Mouse (Mus musculus): Measurements from ENCODE around the gene Kcnh7. TPM values are rescaled to one million over a fixed set of nuclear protein-coding genes. Genes with fewer than 3 reads are reported as not detected.
A peak's percentile ranks its signal among the peaks of the same experiment; 100 is the strongest.

The Kcnh7 gene
- polyA plus RNA-seq, 1 experiment = 7.5 TPM

DNA sequence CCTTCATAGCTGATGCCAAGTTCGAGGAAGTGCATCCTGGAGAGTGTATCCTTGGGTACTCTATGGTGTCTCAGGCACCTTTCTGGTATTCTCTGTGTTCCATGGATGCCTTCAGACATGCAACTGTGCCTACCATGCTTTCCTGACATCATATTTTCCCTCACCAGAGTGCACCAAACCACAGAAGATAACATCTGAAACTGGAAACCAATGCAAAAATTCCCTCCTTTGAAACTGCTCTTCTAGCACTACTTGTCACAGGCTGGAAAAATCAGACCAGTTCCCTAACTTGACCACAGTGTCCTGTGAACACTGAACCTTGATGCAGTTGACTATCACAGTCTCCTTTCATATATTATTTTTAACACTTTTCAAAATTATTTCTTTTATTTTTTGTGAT, 474.5 kb downstream of the Kcnh7 start:
- no peak for DNase-seq (ENCODE audit: low read depth)
- no peak for TF ChIP-seq POLR2A (IDR thresholded peaks at IDR 0.05; ENCODE audit: borderline replicate concordance, extremely low read depth, insufficient read depth, insufficient read length, poor library complexity, severe bottlenecking)
- no peak for TF ChIP-seq CTCF (IDR thresholded peaks at IDR 0.05; ENCODE audit: borderline replicate concordance, extremely low read depth, insufficient read depth, insufficient read length)

DNA sequence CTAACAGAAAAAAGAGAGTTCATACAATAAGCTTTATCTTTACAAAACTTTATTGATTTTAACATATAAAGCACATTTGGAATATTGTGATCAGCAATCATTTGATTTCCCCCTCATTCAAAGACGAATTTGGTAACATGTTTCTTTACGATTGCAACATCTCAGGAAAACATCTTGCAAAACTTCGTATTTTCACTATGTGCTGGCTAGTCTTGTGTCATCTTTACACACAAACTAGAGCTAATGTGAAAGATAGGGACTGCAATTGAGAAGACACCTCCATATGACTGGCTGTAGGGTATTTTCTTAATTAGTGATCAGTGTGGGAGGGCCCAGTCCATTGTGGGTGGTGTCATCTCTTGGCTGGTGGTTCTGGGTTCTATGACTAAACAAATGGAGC, 477.8 kb downstream of the Kcnh7 start:
- no peak for DNase-seq (ENCODE audit: low read depth)

DNA sequence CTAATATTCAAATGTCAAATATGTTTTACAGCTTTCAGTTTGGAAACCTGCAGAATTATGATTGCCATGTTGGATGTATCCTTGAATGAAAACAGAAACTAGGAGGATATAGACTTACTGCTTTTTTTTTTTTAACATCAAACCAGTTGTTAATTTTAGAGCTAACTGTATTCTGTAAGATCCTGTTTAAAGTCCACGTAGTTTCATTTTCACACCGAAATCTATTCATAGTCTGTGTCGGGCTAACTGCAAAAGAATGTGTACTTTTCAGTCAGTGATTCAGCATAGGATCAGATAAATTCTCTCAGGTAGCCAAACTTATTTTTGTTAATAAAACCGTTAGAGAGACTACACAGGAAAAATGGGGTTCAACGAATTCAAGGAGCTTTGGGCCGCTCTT, 498.2 kb downstream of the Kcnh7 start:
- no peak for TF ChIP-seq POLR2A (IDR thresholded peaks at IDR 0.05; ENCODE audit: borderline replicate concordance, extremely low read depth, insufficient read depth, insufficient read length, poor library complexity, severe bottlenecking)
- TF ChIP-seq CTCF (IDR thresholded peaks at IDR 0.05; ENCODE audit: borderline replicate concordance, extremely low read depth, insufficient read depth, insufficient read length) = no peak
- no peak for DNase-seq (ENCODE audit: low read depth)

More for the DNA sequence above, 477.8 kb downstream of the Kcnh7 start:
- no peak for TF ChIP-seq CTCF (IDR thresholded peaks at IDR 0.05; ENCODE audit: borderline replicate concordance, extremely low read depth, insufficient read depth, insufficient read length)
- TF ChIP-seq POLR2A (IDR thresholded peaks at IDR 0.05; ENCODE audit: borderline replicate concordance, extremely low read depth, insufficient read depth, insufficient read length, poor library complexity, severe bottlenecking) = no peak

DNA sequence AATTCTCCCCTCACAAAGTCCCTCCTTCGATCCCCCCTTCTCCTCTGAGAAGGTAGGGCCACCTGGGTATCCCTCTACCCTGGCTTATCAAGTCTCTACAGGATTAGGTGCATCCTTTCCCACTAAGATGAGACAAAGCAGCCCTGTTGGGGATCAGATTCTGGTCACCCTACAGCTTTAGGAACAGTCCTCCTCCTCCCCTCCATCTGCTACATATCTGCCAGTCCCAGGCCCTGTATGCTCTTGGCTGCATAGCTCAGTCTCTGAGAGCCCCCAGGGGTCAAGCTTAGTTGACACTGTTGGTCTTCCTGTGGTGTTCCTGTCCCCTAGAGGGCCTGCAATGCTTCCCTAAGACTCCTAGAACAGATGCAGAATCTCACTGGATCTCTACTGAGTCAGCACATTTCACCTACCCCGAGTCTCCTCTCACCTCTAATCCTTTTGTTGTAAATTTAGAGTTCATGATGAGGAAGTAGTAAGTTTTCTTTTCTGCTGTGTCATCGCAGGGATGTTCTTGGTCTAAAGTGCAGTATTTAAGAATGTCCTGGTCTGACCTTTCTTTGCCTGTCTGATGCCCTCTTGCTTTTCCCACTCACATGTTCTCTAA, 499.0 kb downstream of the Kcnh7 start:
- DNase-seq (ENCODE audit: low read depth) = no peak
- no peak for TF ChIP-seq POLR2A (IDR thresholded peaks at IDR 0.05; ENCODE audit: borderline replicate concordance, extremely low read depth, insufficient read depth, insufficient read length, poor library complexity, severe bottlenecking)
- no peak for TF ChIP-seq CTCF (IDR thresholded peaks at IDR 0.05; ENCODE audit: borderline replicate concordance, extremely low read depth, insufficient read depth, insufficient read length)

DNA sequence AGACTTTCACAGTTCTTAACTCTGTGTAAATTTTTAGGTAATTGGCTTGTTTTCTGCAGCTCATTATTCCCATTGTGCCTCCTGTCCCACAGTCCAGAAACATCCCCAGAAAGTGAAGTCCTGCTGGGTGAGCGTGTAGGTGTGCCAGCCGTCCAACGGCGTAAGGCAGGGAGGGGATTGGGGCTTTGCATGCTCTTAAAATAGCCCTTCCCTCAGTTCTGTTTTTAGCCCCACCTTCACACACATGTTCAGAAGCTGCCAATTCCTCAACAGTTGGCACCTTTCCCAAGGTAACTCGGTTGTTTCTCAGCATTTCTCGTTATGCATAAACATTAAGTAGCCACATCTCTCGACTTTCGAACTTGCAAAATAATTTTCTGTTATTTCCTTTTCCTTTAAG, 502.4 kb downstream of the Kcnh7 start:
- TF ChIP-seq POLR2A (IDR thresholded peaks at IDR 0.05; ENCODE audit: borderline replicate concordance, extremely low read depth, insufficient read depth, insufficient read length, poor library complexity, severe bottlenecking) (no peak), CTCF (IDR thresholded peaks at IDR 0.05; ENCODE audit: borderline replicate concordance, extremely low read depth, insufficient read depth, insufficient read length) (no peak)
- DNase-seq (ENCODE audit: low read depth) = peak; percentile 58

DNA sequence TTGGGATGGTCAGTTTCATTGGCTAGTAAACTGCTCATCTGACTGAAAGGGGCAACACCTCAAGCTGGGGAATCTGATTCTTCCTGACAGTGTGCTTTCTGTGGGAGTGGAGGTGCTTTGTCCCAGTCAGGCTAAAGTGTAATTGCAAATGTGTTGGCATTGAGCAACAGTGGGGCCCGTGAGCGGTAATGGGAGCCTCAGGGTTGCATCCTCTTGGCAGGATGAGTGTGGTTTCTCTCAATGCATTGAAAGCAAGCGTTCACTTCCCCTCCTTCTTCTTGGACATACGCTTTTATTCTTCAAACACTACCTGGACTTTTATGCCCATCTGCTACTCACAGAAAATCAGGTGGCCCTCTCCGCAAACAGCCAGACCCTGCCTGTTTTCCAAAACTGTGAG, 511.3 kb downstream of the Kcnh7 start:
- TF ChIP-seq POLR2A (IDR thresholded peaks at IDR 0.05; ENCODE audit: borderline replicate concordance, extremely low read depth, insufficient read depth, insufficient read length, poor library complexity, severe bottlenecking) (no peak), CTCF (IDR thresholded peaks at IDR 0.05; ENCODE audit: borderline replicate concordance, extremely low read depth, insufficient read depth, insufficient read length) (no peak)
- no peak for DNase-seq (ENCODE audit: low read depth)

DNA sequence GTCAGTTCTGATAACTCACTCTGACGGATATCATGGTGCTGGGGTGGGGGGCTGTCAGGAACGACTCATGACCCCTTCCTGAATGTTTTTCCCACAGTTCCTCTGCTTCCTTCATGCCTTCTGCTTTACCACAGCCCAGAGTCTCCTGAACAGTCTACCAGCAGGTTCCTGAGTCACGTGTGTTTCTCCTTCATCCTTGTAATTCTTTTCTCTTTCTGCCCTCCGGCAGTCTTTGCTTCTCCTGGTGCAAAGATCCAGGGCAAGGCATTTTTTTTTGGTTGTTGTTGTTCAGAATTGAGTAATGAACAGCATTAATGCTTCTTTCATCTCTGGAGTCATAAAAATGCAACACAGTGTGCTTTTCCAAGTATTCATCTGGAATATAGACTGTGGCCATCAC, 513.3 kb downstream of the Kcnh7 start:
- no peak for DNase-seq (ENCODE audit: low read depth)
- TF ChIP-seq CTCF (IDR thresholded peaks at IDR 0.05; ENCODE audit: borderline replicate concordance, extremely low read depth, insufficient read depth, insufficient read length) (no peak), POLR2A (IDR thresholded peaks at IDR 0.05; ENCODE audit: borderline replicate concordance, extremely low read depth, insufficient read depth, insufficient read length, poor library complexity, severe bottlenecking) (no peak)

DNA sequence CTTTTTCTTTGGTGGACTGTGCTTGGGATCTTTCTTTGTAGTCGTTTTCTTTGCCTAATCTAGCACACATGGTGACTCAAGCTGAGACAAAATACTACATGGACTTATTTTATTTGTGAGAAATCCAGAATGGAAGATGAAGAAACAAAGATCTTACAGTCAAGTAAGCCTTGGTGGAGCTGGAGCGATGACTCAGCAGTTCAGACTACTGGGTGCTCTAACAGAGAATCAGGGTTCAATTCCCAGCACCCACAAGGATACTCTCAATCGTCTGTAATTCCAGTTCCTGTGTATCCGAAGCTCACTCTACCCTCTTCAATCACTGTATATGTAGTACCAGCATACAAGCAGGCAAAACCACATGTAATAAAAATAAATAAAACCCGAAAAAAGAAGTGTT, 513.8 kb downstream of the Kcnh7 start:
- no peak for DNase-seq (ENCODE audit: low read depth)
- TF ChIP-seq CTCF (IDR thresholded peaks at IDR 0.05; ENCODE audit: borderline replicate concordance, extremely low read depth, insufficient read depth, insufficient read length) (no peak), POLR2A (IDR thresholded peaks at IDR 0.05; ENCODE audit: borderline replicate concordance, extremely low read depth, insufficient read depth, insufficient read length, poor library complexity, severe bottlenecking) (no peak)

DNA sequence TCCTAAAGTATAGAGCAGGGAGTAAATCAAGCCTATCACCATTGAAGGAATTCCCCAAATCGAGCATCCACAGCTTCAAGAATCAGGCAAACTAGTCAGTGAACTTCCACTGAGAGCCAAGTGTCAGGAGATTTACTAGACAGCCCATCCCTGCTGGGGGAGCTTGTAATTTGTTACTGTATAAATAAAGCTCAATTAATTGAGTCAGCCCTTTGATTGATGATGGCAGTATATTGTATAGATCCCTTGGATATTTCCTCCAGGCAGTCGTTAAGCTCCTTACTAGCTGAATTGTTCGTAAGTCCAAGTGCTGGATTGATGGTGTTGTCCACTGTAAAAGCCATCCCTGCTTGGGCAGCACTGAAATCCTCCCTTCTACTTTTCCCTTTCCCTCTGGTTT, 514.2 kb downstream of the Kcnh7 start:
- DNase-seq (ENCODE audit: low read depth) = no peak
- TF ChIP-seq POLR2A (IDR thresholded peaks at IDR 0.05; ENCODE audit: borderline replicate concordance, extremely low read depth, insufficient read depth, insufficient read length, poor library complexity, severe bottlenecking) (no peak), CTCF (IDR thresholded peaks at IDR 0.05; ENCODE audit: borderline replicate concordance, extremely low read depth, insufficient read depth, insufficient read length) (no peak)

DNA sequence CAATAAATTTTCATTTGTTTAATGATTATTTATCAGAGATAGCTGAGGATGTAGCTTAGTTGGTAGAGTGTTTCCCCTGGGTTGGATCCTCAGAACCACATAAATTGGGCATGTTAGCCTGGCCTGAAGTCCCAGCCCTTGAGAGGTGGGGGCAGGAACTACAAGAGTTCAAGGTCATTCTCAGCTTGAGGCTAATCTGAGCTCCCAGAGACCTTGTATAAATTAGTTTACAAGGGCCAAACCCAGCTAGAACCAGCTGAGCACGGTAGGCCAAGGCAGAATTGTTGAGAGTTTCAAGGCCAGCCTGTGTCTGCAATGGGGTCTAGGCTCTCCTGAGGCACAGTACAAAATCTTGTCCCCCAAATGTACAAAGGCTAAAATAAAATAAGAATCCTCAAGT, 518.6 kb downstream of the Kcnh7 start:
- TF ChIP-seq CTCF (IDR thresholded peaks at IDR 0.05; ENCODE audit: borderline replicate concordance, extremely low read depth, insufficient read depth, insufficient read length) (no peak), POLR2A (IDR thresholded peaks at IDR 0.05; ENCODE audit: borderline replicate concordance, extremely low read depth, insufficient read depth, insufficient read length, poor library complexity, severe bottlenecking) (no peak)
- no peak for DNase-seq (ENCODE audit: low read depth)

DNA sequence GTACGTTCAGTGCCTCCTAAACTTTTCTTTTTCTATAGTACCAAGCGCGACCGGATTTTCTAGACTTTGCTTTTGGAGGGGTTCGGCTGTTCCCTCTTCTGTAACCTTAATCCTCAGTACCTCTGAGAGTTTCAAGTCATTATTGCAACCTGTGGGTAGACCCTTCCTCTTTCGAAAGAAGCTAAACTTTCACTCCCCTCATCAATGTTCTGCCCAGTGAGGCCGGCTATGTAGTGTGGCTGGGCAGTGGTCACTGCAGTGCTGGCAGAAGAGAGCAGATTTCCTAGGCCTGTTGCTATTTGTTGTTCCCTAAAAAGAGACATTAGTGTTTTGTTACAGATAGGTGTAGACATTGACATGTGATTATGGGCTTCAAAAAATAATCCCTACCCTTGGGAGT, 519.2 kb downstream of the Kcnh7 start:
- TF ChIP-seq CTCF (IDR thresholded peaks at IDR 0.05; ENCODE audit: borderline replicate concordance, extremely low read depth, insufficient read depth, insufficient read length) (no peak), POLR2A (IDR thresholded peaks at IDR 0.05; ENCODE audit: borderline replicate concordance, extremely low read depth, insufficient read depth, insufficient read length, poor library complexity, severe bottlenecking) (no peak)
- DNase-seq (ENCODE audit: low read depth) = no peak

DNA sequence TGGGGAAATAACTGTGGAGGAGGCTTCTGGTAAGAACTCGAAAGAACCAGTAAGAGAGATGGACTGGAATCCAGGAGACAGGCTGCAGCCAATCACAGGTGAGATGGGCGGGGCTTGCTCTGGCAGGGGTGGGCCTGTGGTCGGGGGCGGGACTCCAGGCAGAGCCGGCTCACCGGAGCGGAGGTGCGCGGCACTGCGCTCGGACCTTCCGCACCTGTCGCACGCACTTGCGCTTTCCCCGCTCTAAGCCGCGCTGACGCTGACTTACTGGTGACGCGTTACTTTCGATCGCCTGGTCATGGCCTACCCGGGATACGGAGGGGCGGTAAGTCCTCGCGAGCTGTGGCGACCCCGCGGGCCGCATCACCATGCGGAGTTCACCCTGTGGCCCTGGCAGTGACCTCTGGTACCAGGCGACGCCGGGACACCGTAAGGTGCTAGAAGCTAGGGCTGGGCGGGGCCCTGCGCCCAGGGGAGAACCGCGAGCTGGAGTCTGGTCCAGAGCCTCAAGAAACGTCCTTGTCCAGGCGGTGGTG, 519.9 kb downstream of the Kcnh7 start, which contains the start of gene Gca:
Gca (plus strand) TSS at position 151 of the 536 bp plus-strand sequence.
- peak; percentile 93 for DNase-seq (ENCODE audit: low read depth)
- no peak for TF ChIP-seq POLR2A (IDR thresholded peaks at IDR 0.05; ENCODE audit: borderline replicate concordance, extremely low read depth, insufficient read depth, insufficient read length, poor library complexity, severe bottlenecking)
- TF ChIP-seq CTCF (IDR thresholded peaks at IDR 0.05; ENCODE audit: borderline replicate concordance, extremely low read depth, insufficient read depth, insufficient read length) = no peak

Measured in brain, embryonic 14.5 days (tissue).